Mouse (Mus musculus) heart, postnatal 0 days (tissue): ENCODE measurements around the gene Ttll13.

ENCODE experiments used
- CTCF ChIP-seq: IDR thresholded peaks from 2 replicates; pipeline ENCODE4 v1.5.1; 2016; ENCODE audit warnings: antibody characterized with exemption, control low read depth, low read depth
- EP300 ChIP-seq: IDR thresholded peaks from 2 replicates; pipeline ENCODE4 v1.6.1; 2016; ENCODE audit warnings: antibody characterized with exemption, low read depth

GRCm38 (mm10) chr7:80201888-80202540, 44.2 kb upstream of the Ttll13 start:
- TF ChIP-seq EP300 = no peak
- TF ChIP-seq CTCF = no peak
